Mouse (Mus musculus) kidney, embryonic 16.5 days (tissue): ENCODE results near the gene Sppl3. TPM values are rescaled to one million over a fixed set of nuclear protein-coding genes. Genes with fewer than 3 reads are reported as not detected.
"Not testable (repeated sequence)": the region's sequence is repeated elsewhere in the genome, so short reads cannot be mapped to it uniquely, and the experiment has no call there.

Experiments used
- ATAC-seq: fragments of 200-750 bp; cut with Nextera tagmentation; 2 replicates; pipeline ENCODE4 v1.8.0; 2017; ENCODE audit warnings: moderate TSS enrichment; ENCODE audit not compliant: low FRiP score, low TSS enrichment
- H3K27ac ChIP-seq: fragments of 300-500 bp; sonication (generic); 2 replicates; pipeline ENCODE4 v1.5.1; 2014; ENCODE audit warnings: low read length
- H3K27me3 ChIP-seq: fragments of 300-500 bp; sonication (generic); 2 replicates; pipeline ENCODE4 v1.6.1; 2014; ENCODE audit warnings: low read length, control low read depth, mixed read lengths; ENCODE audit not compliant: insufficient read depth
- H3K36me3 ChIP-seq: fragments of 300-500 bp; sonication (generic); 2 replicates; pipeline ENCODE4 v1.6.1; 2014; ENCODE audit warnings: low read length, control low read depth, mixed read lengths; ENCODE audit not compliant: insufficient read depth
- H3K4me1 ChIP-seq: fragments of 300-500 bp; sonication (generic); 2 replicates; pipeline ENCODE4 v1.6.1; 2014; ENCODE audit warnings: low read length, control low read depth, mixed read lengths; ENCODE audit not compliant: insufficient read depth
- H3K4me2 ChIP-seq: fragments of 300-500 bp; sonication (generic); replicated peaks from 2 replicates; pipeline ENCODE4 v1.6.1; 2014; ENCODE audit warnings: low read depth, low read length
- H3K4me3 ChIP-seq: fragments of 300-500 bp; sonication (generic); 2 replicates; pipeline ENCODE4 v1.5.1; 2014; ENCODE audit warnings: mild to moderate bottlenecking, low read length
- H3K9ac ChIP-seq: fragments of 300-500 bp; sonication (generic); replicated peaks from 2 replicates; pipeline ENCODE4 v1.6.1; 2014; ENCODE audit warnings: low read length
- H3K9me3 ChIP-seq: fragments of 300-500 bp; sonication (generic); 2 replicates; pipeline ENCODE4 v1.6.1; 2016; ENCODE audit warnings: low read length, control low read depth
- WGBS: fragments of 180-500 bp; shearing (Covaris S2); extraction: QIAGEN DNeasy Blood & Tissue Kit; methylation state at CpG from one replicate; pipeline ENCODE4 v1.1.7; 2014; 5-methylcytosine and 5-hydroxymethylcytosine counted together
- polyA plus RNA-seq: library from polyadenylated mRNA; unstranded; fragments of >200 nt; fragmentation: Nextera tagmentation; extraction: Ambion mirVana; gene quantifications from 2 replicates; pipeline ENCODE4 v1.2.1, GENCODE M21; 2015

Sppl3 gene
- polyA plus RNA-seq, 1 experiment from 2014 or later, result 12.3 TPM

DNA sequence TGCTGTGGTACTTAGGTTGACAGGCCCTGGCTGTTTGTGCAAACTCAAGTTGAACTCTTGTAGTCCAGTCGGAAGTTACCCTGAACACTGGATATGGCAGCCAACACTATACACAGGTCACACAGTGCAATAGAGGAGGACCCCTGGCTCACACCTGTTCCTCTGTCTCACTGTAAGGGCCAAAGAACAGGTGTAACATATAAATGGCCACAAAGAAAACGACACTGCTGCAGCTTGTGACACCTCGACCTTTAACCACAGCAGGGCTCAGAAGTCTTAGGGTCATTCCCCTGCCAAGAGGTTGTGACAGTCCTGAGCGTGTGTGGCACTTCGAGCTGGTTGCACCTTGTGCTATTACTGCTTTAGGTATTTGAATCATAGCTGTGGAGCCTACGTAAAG is 89.5 kb downstream of the Sppl3 start:
- no peaks in the 10 kb centered on the region for H3K4me1 ChIP-seq
- H3K9ac ChIP-seq, result no peak overlapping the region
- no peaks in the 10 kb centered on the region for H3K9me3 ChIP-seq
- H3K27me3 ChIP-seq, result no peaks in the 10 kb centered on the region
- 68% methylated on average over 6 of the region's 6 CpGs for WGBS
- no peak overlapping the region for H3K4me2 ChIP-seq
- no peak overlapping the region for H3K4me3 ChIP-seq
- ATAC-seq, result no peak
- H3K27ac ChIP-seq, result no peak overlapping the region
- peaks cover 60% of the 10 kb centered on the region for H3K36me3 ChIP-seq

DNA sequence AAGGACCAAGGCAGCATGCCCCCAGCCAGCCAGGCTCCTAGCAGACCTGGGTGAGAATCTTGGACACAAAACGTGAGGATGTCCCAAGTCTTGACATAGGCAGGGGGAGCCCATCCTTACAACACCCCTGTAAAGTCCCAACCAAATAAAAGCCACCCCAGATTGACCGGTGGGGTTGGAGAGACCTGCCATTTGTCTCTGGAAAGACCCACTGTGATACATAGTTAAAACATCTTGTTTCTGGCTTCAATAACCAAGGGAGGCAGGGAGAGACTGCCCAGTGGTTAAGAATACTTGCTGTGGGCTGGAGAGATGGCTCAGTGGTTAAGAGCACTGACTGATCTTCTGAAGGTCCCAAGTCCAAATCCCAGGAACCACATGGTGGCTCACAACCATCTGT is 91.3 kb downstream of the Sppl3 start:
- Histone ChIP-seq H3K36me3 (peaks cover 52% of the 10 kb centered on the region), H3K27ac (no peak overlapping the region), H3K9me3 (no peaks in the 10 kb centered on the region), H3K4me2 (no peak overlapping the region), H3K27me3 (no peaks in the 10 kb centered on the region), H3K4me3 (no peak overlapping the region), H3K4me1 (no peaks in the 10 kb centered on the region), H3K9ac (no peak overlapping the region)
- WGBS, result 81% methylated on average over 2 of the region's 2 CpGs
- no peak for ATAC-seq

DNA sequence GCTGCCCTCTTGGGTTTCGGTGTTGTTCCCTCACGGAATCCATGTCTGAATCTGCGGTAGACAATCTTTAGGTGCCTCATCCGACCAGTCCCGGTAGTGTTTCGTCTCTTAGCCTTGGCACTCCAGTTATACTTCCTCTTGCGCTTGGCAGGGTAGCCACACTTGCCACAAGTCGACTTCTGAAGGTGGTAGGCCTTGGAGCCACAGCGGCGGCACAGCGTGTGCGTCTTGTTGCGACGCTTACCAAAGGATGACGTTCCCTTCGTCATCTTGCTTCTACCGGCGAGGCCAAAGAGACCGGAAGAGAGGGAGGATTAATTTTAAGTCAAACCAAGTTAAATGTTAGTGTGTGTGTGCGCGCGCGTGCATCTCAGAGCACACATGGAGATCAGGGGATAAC is 92.3 kb downstream of the Sppl3 start:
- not testable (repeated sequence) for H3K9me3 ChIP-seq, H3K4me1 ChIP-seq, H3K27ac ChIP-seq, H3K4me3 ChIP-seq, H3K27me3 ChIP-seq, H3K9ac ChIP-seq, H3K4me2 ChIP-seq, ATAC-seq
- H3K36me3 ChIP-seq, result peaks cover 42% of the 10 kb centered on the region
- WGBS, result 98% methylated on average over 23 of the region's 23 CpGs

DNA sequence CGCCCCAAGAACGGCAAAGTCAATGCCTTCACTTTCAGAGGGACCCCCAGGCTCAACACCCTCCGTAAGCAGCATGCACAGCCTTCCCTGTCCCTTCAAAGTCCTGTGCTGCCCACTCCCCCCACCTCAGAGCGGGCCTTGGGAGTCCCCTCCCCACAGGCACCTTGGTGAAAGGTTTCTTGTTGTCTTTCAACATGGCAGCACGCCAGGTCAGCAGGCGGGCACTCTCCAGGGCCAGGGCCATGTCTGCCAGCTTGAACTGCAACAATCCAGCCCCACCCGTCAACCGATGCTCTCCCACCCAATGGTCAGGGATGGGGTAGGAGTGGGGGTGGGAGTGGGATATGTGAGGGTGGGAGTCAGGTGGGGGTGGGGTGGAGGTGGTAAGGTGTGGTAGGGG is 100.2 kb downstream of the Sppl3 start:
- no peaks in the 10 kb centered on the region for H3K9me3 ChIP-seq
- no peak for ATAC-seq
- WGBS, result 88% methylated on average over 8 of the region's 8 CpGs
- H3K4me1 ChIP-seq, result 0 out of 2 replicates have a peak, but pooled peaks cover 5% of the 10 kb centered on the region
- no peak overlapping the region for H3K4me3 ChIP-seq
- no peak overlapping the region for H3K9ac ChIP-seq
- no peaks in the 10 kb centered on the region for H3K27me3 ChIP-seq
- H3K27ac ChIP-seq, result no peak overlapping the region
- H3K4me2 ChIP-seq, result no peak overlapping the region
- H3K36me3 ChIP-seq, result peaks cover 21% of the 10 kb centered on the region; the same call in 1 of the 2 replicates

DNA sequence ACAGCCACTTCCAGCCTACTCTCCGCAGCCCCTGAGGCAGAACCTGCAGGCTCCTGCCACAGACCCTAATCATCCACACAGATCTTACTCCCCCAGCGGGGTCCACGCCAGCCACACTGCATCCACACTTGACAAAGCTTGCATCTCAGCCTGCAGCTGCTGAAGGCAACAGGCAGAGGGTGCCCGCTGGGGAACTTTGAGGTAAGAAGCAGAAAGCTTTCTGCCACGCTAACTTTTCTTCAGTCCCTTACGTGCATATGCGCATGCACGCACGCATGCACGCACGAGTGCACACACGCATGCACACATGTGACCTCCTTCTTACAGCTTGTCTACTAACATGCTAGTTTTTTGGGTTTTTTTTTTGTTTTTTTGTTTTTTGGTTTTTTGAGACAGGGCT is 102.3 kb downstream of the Sppl3 start:
- H3K4me1 ChIP-seq, result 0 out of 2 replicates have a peak, but pooled peaks cover 6% of the 10 kb centered on the region
- no peak overlapping the region for H3K9ac ChIP-seq
- no peak overlapping the region for H3K27ac ChIP-seq
- peaks cover 34% of the 10 kb centered on the region for H3K36me3 ChIP-seq
- H3K9me3 ChIP-seq, result no peaks in the 10 kb centered on the region
- H3K4me3 ChIP-seq, result no peak overlapping the region
- no peak overlapping the region for H3K4me2 ChIP-seq
- 86% methylated on average over 12 of the region's 12 CpGs for WGBS
- H3K27me3 ChIP-seq, result no peaks in the 10 kb centered on the region
- no peak for ATAC-seq

DNA sequence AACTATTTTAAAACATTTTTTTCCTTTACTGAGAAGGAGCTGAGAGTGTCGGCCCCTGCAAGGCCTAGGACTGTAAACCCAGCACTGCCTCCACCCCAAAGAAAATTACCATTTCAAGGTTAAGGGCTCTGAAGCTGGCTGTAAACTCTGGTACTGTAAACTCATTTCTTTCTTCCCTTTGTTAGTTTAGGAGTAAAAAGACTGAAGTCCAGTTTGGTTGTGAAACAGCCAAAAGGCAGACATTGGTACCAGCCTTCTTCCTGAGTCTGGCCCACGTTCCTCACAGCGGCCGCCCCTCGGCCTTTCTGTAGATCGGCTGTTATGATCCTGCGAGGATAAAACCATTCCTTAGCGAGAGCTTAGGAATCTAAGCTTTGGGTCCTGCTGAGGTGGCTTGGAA is 103.6 kb downstream of the Sppl3 start:
- H3K9me3 ChIP-seq, result no peaks in the 10 kb centered on the region
- H3K9ac ChIP-seq, result no peak overlapping the region
- peaks cover 34% of the 10 kb centered on the region for H3K36me3 ChIP-seq
- no peaks in the 10 kb centered on the region for H3K27me3 ChIP-seq
- H3K4me2 ChIP-seq, result no peak overlapping the region
- no peak for ATAC-seq
- WGBS, result 92% methylated on average over 8 of the region's 8 CpGs
- H3K27ac ChIP-seq, result no peak overlapping the region
- H3K4me1 ChIP-seq, result peaks cover 14% of the 10 kb centered on the region
- H3K4me3 ChIP-seq, result no peak overlapping the region

DNA sequence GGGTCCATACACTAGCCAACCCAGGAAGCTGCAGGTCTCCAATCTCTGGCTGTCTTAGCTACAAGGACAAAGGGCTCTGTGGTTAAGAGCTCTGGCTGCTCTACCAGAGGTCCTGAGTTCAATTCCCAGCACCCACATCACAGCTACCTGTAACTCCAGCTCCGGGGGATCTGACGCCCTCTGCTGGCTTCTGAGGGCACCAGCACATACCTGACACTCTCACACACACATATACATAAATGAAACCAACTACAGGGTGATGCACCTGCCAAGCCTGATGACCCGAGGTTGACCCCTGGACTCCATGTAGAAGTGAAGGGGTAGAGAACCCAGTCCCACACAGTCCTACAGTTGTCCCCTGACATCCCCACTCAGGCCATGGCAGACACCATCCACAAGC is 105.5 kb downstream of the Sppl3 start:
- peaks cover 29% of the 10 kb centered on the region for H3K36me3 ChIP-seq
- H3K9me3 ChIP-seq, result no peaks in the 10 kb centered on the region
- ATAC-seq, result no peak
- H3K4me3 ChIP-seq, result no peak overlapping the region
- no peaks in the 10 kb centered on the region for H3K27me3 ChIP-seq
- H3K4me2 ChIP-seq, result no peak overlapping the region
- H3K4me1 ChIP-seq, result peaks cover 15% of the 10 kb centered on the region
- H3K9ac ChIP-seq, result no peak overlapping the region
- WGBS, result 90% methylated on average over 3 of the region's 3 CpGs
- H3K27ac ChIP-seq, result no peak overlapping the region

DNA sequence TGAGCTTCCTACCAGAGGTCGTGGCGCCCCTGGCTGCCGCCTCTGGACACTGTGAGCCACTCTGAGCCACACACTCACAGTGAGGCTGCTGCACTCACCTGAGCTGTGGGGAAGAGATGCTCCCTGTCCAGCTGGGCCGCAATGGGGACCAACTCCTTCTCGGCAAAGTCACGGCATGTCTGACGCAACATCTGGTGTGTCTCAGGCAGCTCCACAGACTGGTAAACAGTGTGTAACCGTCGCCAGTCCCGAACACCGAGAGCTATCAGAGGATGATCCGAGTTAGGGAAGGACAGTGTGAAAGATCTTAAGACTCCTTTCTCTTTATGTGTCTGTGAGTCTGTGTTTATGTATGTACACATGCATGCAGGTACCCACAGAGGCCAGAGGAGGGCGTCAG is 106.5 kb downstream of the Sppl3 start:
- H3K4me1 ChIP-seq, result peaks cover 15% of the 10 kb centered on the region
- H3K27ac ChIP-seq, result no peak overlapping the region
- no peaks in the 10 kb centered on the region for H3K9me3 ChIP-seq
- WGBS, result 91% methylated on average over 13 of the region's 13 CpGs
- peaks cover 32% of the 10 kb centered on the region for H3K36me3 ChIP-seq
- no peak overlapping the region for H3K9ac ChIP-seq
- no peak for ATAC-seq
- no peaks in the 10 kb centered on the region for H3K27me3 ChIP-seq
- no peak overlapping the region for H3K4me3 ChIP-seq
- H3K4me2 ChIP-seq, result no peak overlapping the region

DNA sequence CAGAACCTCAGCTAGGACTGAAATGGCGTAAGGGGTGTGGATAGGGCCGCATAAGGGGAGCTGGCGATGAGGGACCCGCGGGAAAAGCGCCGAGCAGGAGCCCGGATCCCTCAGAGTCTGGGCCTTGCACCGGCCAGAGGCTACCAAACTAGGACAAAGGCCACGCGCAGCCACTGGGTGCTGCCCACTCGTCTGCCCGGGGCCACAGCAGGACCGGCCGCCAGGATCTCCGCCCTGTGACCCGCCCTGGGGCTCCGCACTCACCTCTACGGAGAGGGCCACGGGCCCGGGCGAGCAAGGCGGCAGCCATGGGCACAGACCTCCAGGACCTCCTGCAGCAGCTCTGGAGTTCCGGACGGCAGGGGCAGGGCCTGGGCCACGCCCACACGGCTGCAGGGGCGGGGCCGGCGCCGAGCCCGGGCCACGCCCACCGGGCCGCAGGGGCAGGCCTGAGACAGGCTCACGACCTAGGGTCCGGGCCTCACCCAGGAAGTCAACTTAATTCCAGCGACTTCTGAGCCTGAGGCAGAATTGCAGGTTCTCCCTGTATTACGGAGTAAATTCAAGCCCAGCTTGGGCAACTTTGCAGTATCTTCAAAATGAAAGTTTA is 108.1 kb downstream of the Sppl3 start, which contains the start of gene Acads:
TSS of gene Acads (minus strand) at position 386 of the 610 bp plus-strand sequence.
- Histone ChIP-seq H3K27me3 (no peaks in the 10 kb centered on the region), H3K9ac (peak within 1 kb of the TSS; percentile 94), H3K27ac (peak within 1 kb of the TSS; percentile 83), H3K9me3 (no peaks in the 10 kb centered on the region), H3K36me3 (peaks cover 38% of the 10 kb centered on the region), H3K4me1 (peaks cover 10% of the 10 kb centered on the region), H3K4me2 (peak within 1 kb of the TSS; percentile 78), H3K4me3 (peak within 1 kb of the TSS; percentile 96)
- WGBS, result under 1% methylated on average over 39 of the region's 39 CpGs
- peak; percentile 88 for ATAC-seq

DNA sequence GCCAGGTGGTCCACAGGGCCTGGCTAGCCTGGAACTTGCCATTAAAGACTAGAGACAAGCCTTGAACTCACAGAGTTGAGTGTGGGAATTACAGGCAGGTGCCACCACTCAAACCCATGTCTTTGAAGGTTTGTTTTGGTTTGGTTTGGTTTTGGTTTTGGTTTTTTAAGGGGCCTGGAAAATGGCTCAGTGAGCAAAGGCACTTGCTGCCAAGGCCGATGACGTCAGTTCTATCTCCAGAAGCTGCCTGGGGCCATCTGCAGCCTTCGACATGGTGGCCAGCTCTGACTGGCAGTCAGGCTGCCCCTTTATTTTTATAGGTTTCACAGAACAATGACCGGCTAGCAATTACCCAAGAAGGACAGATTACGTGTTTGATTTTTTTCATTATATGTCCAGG is 110.0 kb downstream of the Sppl3 start:
- ATAC-seq, result no peak
- Histone ChIP-seq H3K4me2 (no peak overlapping the region), H3K9ac (no peak overlapping the region), H3K27ac (no peak overlapping the region), H3K4me1 (peaks cover 16% of the 10 kb centered on the region), H3K36me3 (peaks cover 38% of the 10 kb centered on the region), H3K4me3 (no peak overlapping the region), H3K9me3 (no peaks in the 10 kb centered on the region), H3K27me3 (no peaks in the 10 kb centered on the region)
- WGBS, result 72% methylated on average over 5 of the region's 5 CpGs
